Mouse (Mus musculus) heart, adult 18-20 months (tissue): ENCODE results near the gene Dusp27. TPM values are rescaled to one million over a fixed set of nuclear protein-coding genes. Genes with fewer than 3 reads are reported as not detected.

Experiments
- DNase-seq, 2 experiments: peaks; one replicate each; pipeline ENCODE4 v3.0.0; 2021 to 2022; ENCODE audit warnings: mixed read lengths in 1 of 2
- total RNA-seq, 2 experiments: library from RNA; stranded (reverse); gene quantifications; 2 replicates each; pipeline ENCODE4 v1.2.3; 2021

The Dusp27 gene
- total RNA-seq, 2 experiments from 2014 or later: 34.7 to 40.0 TPM

- peak in 1 of 2 experiments; percentile 33 for DNase-seq
Observed at GRCm38 (mm10) chr1:166102920-166103608, 24.7 kb downstream of the Dusp27 start.

GRCm38 (mm10) chr1:166098120-166098519 lies 29.6 kb downstream of the Dusp27 start:
- DNase-seq: no peak

- DNase-seq: no peak
Observed at GRCm38 (mm10) chr1:166094462-166094861, 33.3 kb downstream of the Dusp27 start.

GRCm38 (mm10) chr1:166090306-166090705 lies 37.4 kb downstream of the Dusp27 start:
- DNase-seq: no peak

- DNase-seq: no peak
Observed at GRCm38 (mm10) chr1:166089739-166090138, 38.0 kb downstream of the Dusp27 start.

GRCm38 (mm10) chr1:166089337-166089736 lies 38.4 kb downstream of the Dusp27 start:
- no peak for DNase-seq

GRCm38 (mm10) chr1:166088446-166089170 lies 39.1 kb downstream of the Dusp27 start:
- no peak for DNase-seq

- DNase-seq: no peak
Observed at GRCm38 (mm10) chr1:166077052-166077735, 50.5 kb downstream of the Dusp27 start.

GRCm38 (mm10) chr1:166067856-166068440 lies 59.8 kb downstream of the Dusp27 start:
- no peak for DNase-seq

GRCm38 (mm10) chr1:166063870-166064269 lies 63.9 kb downstream of the Dusp27 start:
- DNase-seq: no peak

GRCm38 (mm10) chr1:166061532-166061931 lies 66.2 kb downstream of the Dusp27 start:
- DNase-seq: no peak

- no peak for DNase-seq
Observed at GRCm38 (mm10) chr1:166060406-166060805, 67.3 kb downstream of the Dusp27 start.

GRCm38 (mm10) chr1:166056098-166056756 lies 71.5 kb downstream of the Dusp27 start:
- no peak for DNase-seq

- DNase-seq: no peak
Observed at GRCm38 (mm10) chr1:166053285-166053955, 74.3 kb downstream of the Dusp27 start.

GRCm38 (mm10) chr1:166049046-166049827 lies 78.5 kb downstream of the Dusp27 start:
- DNase-seq: no peak

- peak in 1 of 2 experiments; percentile 29 for DNase-seq
Observed at GRCm38 (mm10) chr1:166048230-166048911, 79.4 kb downstream of the Dusp27 start.
